Mouse (Mus musculus) forebrain, embryonic 15.5 days (tissue): Measurements from ENCODE around the gene Suclg1. TPM values are rescaled to one million over a fixed set of nuclear protein-coding genes. Genes with fewer than 3 reads are reported as not detected.

ENCODE experiments used
- ATAC-seq: fragments of 200-750 bp; cut with Nextera tagmentation; replicated peaks from 2 replicates; pipeline ENCODE4 v1.8.0; 2017; ENCODE audit warnings: mild to moderate bottlenecking, moderate TSS enrichment, moderate library complexity
- H3K27ac ChIP-seq: fragments of 300-500 bp; sonication (generic); replicated peaks from 2 replicates; pipeline ENCODE4 v1.5.1; 2015; ENCODE audit warnings: mild to moderate bottlenecking, inconsistent platforms
- H3K27me3 ChIP-seq: fragments of 300-500 bp; sonication (generic); 2 replicates; pipeline ENCODE4 v1.6.1; 2015; ENCODE audit warnings: inconsistent platforms
- H3K36me3 ChIP-seq: fragments of 300-500 bp; sonication (generic); 2 replicates; pipeline ENCODE4 v1.6.1; 2015; ENCODE audit warnings: mild to moderate bottlenecking, inconsistent platforms
- H3K4me1 ChIP-seq: fragments of 300-500 bp; sonication (generic); 2 replicates; pipeline ENCODE4 v1.6.1; 2015; ENCODE audit warnings: inconsistent platforms
- H3K4me2 ChIP-seq: fragments of 300-500 bp; sonication (generic); replicated peaks from 2 replicates; pipeline ENCODE4 v1.6.1; 2015; ENCODE audit warnings: mild to moderate bottlenecking, inconsistent platforms
- H3K4me3 ChIP-seq: fragments of 300-500 bp; sonication (generic); 2 replicates; pipeline ENCODE4 v1.5.1; 2015; ENCODE audit warnings: mild to moderate bottlenecking, inconsistent platforms
- H3K9ac ChIP-seq: fragments of 300-500 bp; sonication (generic); replicated peaks from 2 replicates; pipeline ENCODE4 v1.6.1; 2015; ENCODE audit warnings: mild to moderate bottlenecking, inconsistent platforms
- H3K9me3 ChIP-seq: fragments of 300-500 bp; sonication (generic); 2 replicates; pipeline ENCODE4 v1.6.1; 2016; ENCODE audit warnings: inconsistent platforms
- WGBS: fragments of 180-500 bp; shearing (Covaris S2); methylation state at CpG from one replicate; pipeline ENCODE4 v1.1.7; 2015; ENCODE audit warnings: mixed read lengths; 5-methylcytosine and 5-hydroxymethylcytosine counted together
- polyA plus RNA-seq: library from polyadenylated mRNA; unstranded; fragments of >200 nt; fragmentation: Nextera tagmentation; extraction: Ambion mirVana; gene quantifications from 2 replicates; pipeline ENCODE4 v1.2.1, GENCODE M21; 2015

The Suclg1 gene
- polyA plus RNA-seq, result 132 TPM in 2 replicates

- H3K9me3 ChIP-seq, result no peaks in the 10 kb centered on the region
- peak within 1 kb of the TSS; percentile 61 for H3K4me2 ChIP-seq
- no peaks in the 10 kb centered on the region for H3K36me3 ChIP-seq
- no peaks in the 10 kb centered on the region for H3K27me3 ChIP-seq
- under 1% methylated on average over 58 of the region's 58 CpGs for WGBS
- H3K4me3 ChIP-seq, result peak within 1 kb of the TSS; percentile 92
- peaks cover 22% of the 10 kb centered on the region for H3K4me1 ChIP-seq
- peak within 1 kb of the TSS; percentile 78 for H3K27ac ChIP-seq
- ATAC-seq, result peak; percentile 97
- H3K9ac ChIP-seq, result peak within 1 kb of the TSS; percentile 90
Observed at GRCm38 (mm10) chr6:73248237-73249048, at the start of gene Suclg1. TSS of gene Suclg1 (plus strand) at chr6:73248382.

- 89% methylated on average over 2 of the region's 2 CpGs for WGBS
- Histone ChIP-seq H3K9me3 (no peaks in the 10 kb centered on the region), H3K36me3 (no peaks in the 10 kb centered on the region), H3K4me1 (no peaks in the 10 kb centered on the region), H3K4me3 (no peak overlapping the region), H3K27me3 (no peaks in the 10 kb centered on the region), H3K27ac (no peak overlapping the region), H3K9ac (no peak overlapping the region), H3K4me2 (no peak overlapping the region)
- ATAC-seq, result no peak
Observed at GRCm38 (mm10) chr6:73203724-73204123, 44.5 kb upstream of the Suclg1 start.

GRCm38 (mm10) chr6:73204937-73205336 is 43.2 kb upstream of the Suclg1 start:
- H3K4me3 ChIP-seq, result no peak overlapping the region
- H3K27ac ChIP-seq, result no peak overlapping the region
- H3K27me3 ChIP-seq, result no peaks in the 10 kb centered on the region
- H3K9me3 ChIP-seq, result no peaks in the 10 kb centered on the region
- no peaks in the 10 kb centered on the region for H3K36me3 ChIP-seq
- no peaks in the 10 kb centered on the region for H3K4me1 ChIP-seq
- no peak overlapping the region for H3K4me2 ChIP-seq
- no peak for ATAC-seq
- H3K9ac ChIP-seq, result no peak overlapping the region
- 80% methylated on average over 4 of the region's 4 CpGs for WGBS

- H3K36me3 ChIP-seq, result no peaks in the 10 kb centered on the region
- ATAC-seq, result no peak
- H3K27me3 ChIP-seq, result no peaks in the 10 kb centered on the region
- no peak overlapping the region for H3K9ac ChIP-seq
- no peak overlapping the region for H3K4me3 ChIP-seq
- no peaks in the 10 kb centered on the region for H3K9me3 ChIP-seq
- H3K27ac ChIP-seq, result no peak overlapping the region
- no peak overlapping the region for H3K4me2 ChIP-seq
- 86% methylated on average over 6 of the region's 6 CpGs for WGBS
- no peaks in the 10 kb centered on the region for H3K4me1 ChIP-seq
Observed at GRCm38 (mm10) chr6:73209598-73209997, 38.6 kb upstream of the Suclg1 start.

- H3K4me1 ChIP-seq, result no peaks in the 10 kb centered on the region
- H3K27ac ChIP-seq, result no peak overlapping the region
- no peak overlapping the region for H3K9ac ChIP-seq
- WGBS, result 82% methylated on average over 4 of the region's 4 CpGs
- ATAC-seq, result no peak
- H3K4me2 ChIP-seq, result no peak overlapping the region
- H3K9me3 ChIP-seq, result no peaks in the 10 kb centered on the region
- H3K4me3 ChIP-seq, result no peak overlapping the region
- H3K27me3 ChIP-seq, result no peaks in the 10 kb centered on the region
- no peaks in the 10 kb centered on the region for H3K36me3 ChIP-seq
Observed at GRCm38 (mm10) chr6:73210445-73210972, 37.7 kb upstream of the Suclg1 start.

GRCm38 (mm10) chr6:73211036-73211435 is 37.1 kb upstream of the Suclg1 start:
- H3K27me3 ChIP-seq, result no peaks in the 10 kb centered on the region
- H3K9ac ChIP-seq, result no peak overlapping the region
- H3K9me3 ChIP-seq, result no peaks in the 10 kb centered on the region
- H3K4me2 ChIP-seq, result no peak overlapping the region
- 95% methylated on average over 3 of the region's 3 CpGs for WGBS
- H3K4me1 ChIP-seq, result no peaks in the 10 kb centered on the region
- no peak overlapping the region for H3K4me3 ChIP-seq
- no peaks in the 10 kb centered on the region for H3K36me3 ChIP-seq
- no peak overlapping the region for H3K27ac ChIP-seq
- no peak for ATAC-seq

GRCm38 (mm10) chr6:73211602-73212001 is 36.6 kb upstream of the Suclg1 start:
- no peaks in the 10 kb centered on the region for H3K36me3 ChIP-seq
- H3K9me3 ChIP-seq, result no peaks in the 10 kb centered on the region
- H3K4me2 ChIP-seq, result no peak overlapping the region
- H3K27me3 ChIP-seq, result no peaks in the 10 kb centered on the region
- no peak for ATAC-seq
- H3K4me1 ChIP-seq, result no peaks in the 10 kb centered on the region
- no peak overlapping the region for H3K9ac ChIP-seq
- H3K4me3 ChIP-seq, result no peak overlapping the region
- no peak overlapping the region for H3K27ac ChIP-seq

- H3K27me3 ChIP-seq, result no peaks in the 10 kb centered on the region
- ATAC-seq, result peak; percentile 99
Observed at GRCm38 (mm10) chr6:73221189-73221957, 26.8 kb upstream of the Suclg1 start, which contains the start of gene Dnah6. TSS of gene Dnah6 (minus strand) at chr6:73221651.

GRCm38 (mm10) chr6:73221958-73222735 is 26.0 kb upstream of the Suclg1 start:
- no peaks in the 10 kb centered on the region for H3K9me3 ChIP-seq
- peak; percentile 79 for ATAC-seq
- H3K27me3 ChIP-seq, result no peaks in the 10 kb centered on the region
- peak overlapping the region; percentile 42 for H3K4me3 ChIP-seq
- H3K27ac ChIP-seq, result peak overlapping the region; percentile 51; the same call in 1 of the 2 replicates
- WGBS, result 26% methylated on average over 23 of the region's 23 CpGs
- H3K4me2 ChIP-seq, result peak overlapping the region; percentile 61
- peaks cover 11% of the 10 kb centered on the region for H3K4me1 ChIP-seq
- no peaks in the 10 kb centered on the region for H3K36me3 ChIP-seq
- peak overlapping the region; percentile 31 for H3K9ac ChIP-seq

More at GRCm38 (mm10) chr6:73221189-73221957, 26.8 kb upstream of the Suclg1 start, which contains the start of gene Dnah6:
- Histone ChIP-seq H3K27ac (peak within 1 kb of the TSS; percentile 51; the same call in 1 of the 2 replicates), H3K4me2 (peak within 1 kb of the TSS; percentile 61), H3K4me3 (peak within 1 kb of the TSS; percentile 42), H3K9ac (peak within 1 kb of the TSS; percentile 31), H3K36me3 (no peaks in the 10 kb centered on the region), H3K4me1 (peaks cover 11% of the 10 kb centered on the region), H3K9me3 (no peaks in the 10 kb centered on the region)
- WGBS, result 29% methylated on average over 25 of the region's 25 CpGs

GRCm38 (mm10) chr6:73222841-73223526 is 25.2 kb upstream of the Suclg1 start:
- Histone ChIP-seq H3K9ac (no peak overlapping the region), H3K4me2 (no peak overlapping the region), H3K9me3 (no peaks in the 10 kb centered on the region), H3K4me3 (no peak overlapping the region), H3K27me3 (no peaks in the 10 kb centered on the region), H3K27ac (no peak overlapping the region), H3K36me3 (no peaks in the 10 kb centered on the region), H3K4me1 (peaks cover 11% of the 10 kb centered on the region)
- WGBS, result 18% methylated on average over 10 of the region's 10 CpGs
- no peak for ATAC-seq
